Mouse (Mus musculus) C2C12 (cell line): ENCODE data around the gene Lztfl1.

Experiments
- CTCF ChIP-seq: IDR thresholded peaks from one replicate; pipeline ENCODE4 v1.5.1; 2011; ENCODE audit not compliant: control insufficient read depth, insufficient read depth, insufficient read length
- MYOG ChIP-seq: IDR thresholded peaks from one replicate; pipeline ENCODE4 v1.6.1; 2011; ENCODE audit not compliant: control insufficient read depth, insufficient read length; ENCODE audit errors: extremely low read depth
- USF1 ChIP-seq: IDR thresholded peaks from one replicate; pipeline ENCODE4 v1.6.1; 2011; ENCODE audit warnings: low read depth, mild to moderate bottlenecking, control low read depth, moderate library complexity

DNA sequence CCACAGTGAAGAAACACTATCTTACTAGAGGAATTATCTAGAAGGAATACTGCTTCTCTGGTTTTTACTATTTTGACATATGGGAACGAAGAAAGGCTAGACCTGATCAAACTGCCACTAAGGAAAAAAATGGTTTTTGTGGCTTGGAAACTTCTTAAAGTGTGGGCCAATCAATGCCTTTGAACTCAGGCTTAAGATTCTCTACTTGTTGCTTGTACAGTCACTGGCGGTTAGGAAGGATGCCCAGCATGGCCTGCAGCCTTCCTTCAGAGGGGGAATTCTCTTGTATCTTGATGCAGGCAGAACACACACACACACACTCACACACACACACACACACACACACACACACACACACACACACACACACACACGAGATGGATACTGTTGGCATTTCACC is 16.6 kb upstream of the Lztfl1 start:
- TF ChIP-seq CTCF (no peak), MYOG (no peak), USF1 (no peak)
